Mouse (Mus musculus) heart, postnatal 0 days (tissue): Measurements from ENCODE around the gene Ccdc12. TPM values are rescaled to one million over a fixed set of nuclear protein-coding genes. Genes with fewer than 3 reads are reported as not detected.

Experiments
- ATAC-seq: fragments of 200-750 bp; cut with Nextera tagmentation; 2 replicates; pipeline ENCODE4 v1.8.0; 2017; ENCODE audit warnings: low read depth, moderate number of reproducible peaks, moderate library complexity; ENCODE audit not compliant: insufficient read depth
- DNase-seq: peaks from one replicate; pipeline ENCODE4 v3.0.0-alpha.2; 2016; ENCODE audit warnings: low spot score
- H3K27ac ChIP-seq: fragments of 300-500 bp; sonication (generic); 2 replicates; pipeline ENCODE4 v1.5.1; 2014; ENCODE audit warnings: low read depth, mild to moderate bottlenecking
- H3K27me3 ChIP-seq: fragments of 300-500 bp; sonication (generic); 2 replicates; pipeline ENCODE4 v1.6.1; 2014; ENCODE audit warnings: low read length, mixed read lengths; ENCODE audit not compliant: control insufficient read depth, insufficient read depth
- H3K36me3 ChIP-seq: fragments of 300-500 bp; sonication (generic); replicated peaks from 2 replicates; pipeline ENCODE4 v1.6.1; 2014; ENCODE audit warnings: low read length, mixed read lengths; ENCODE audit not compliant: control insufficient read depth, insufficient read depth
- H3K4me1 ChIP-seq: fragments of 300-500 bp; sonication (generic); 2 replicates; pipeline ENCODE4 v1.6.1; 2014; ENCODE audit warnings: antibody characterized with exemption; ENCODE audit not compliant: control insufficient read depth, insufficient read depth
- H3K4me2 ChIP-seq: fragments of 300-500 bp; sonication (generic); 2 replicates; pipeline ENCODE4 v1.6.1; 2014; ENCODE audit warnings: low read depth, mild to moderate bottlenecking, low read length, moderate library complexity
- H3K4me3 ChIP-seq: fragments of 300-500 bp; sonication (generic); 2 replicates; pipeline ENCODE4 v1.5.1; 2014; ENCODE audit warnings: low read depth, low read length
- H3K9ac ChIP-seq: fragments of 300-500 bp; sonication (generic); replicated peaks from 2 replicates; pipeline ENCODE4 v1.6.1; 2014; ENCODE audit warnings: low read depth, low read length, mixed read lengths
- H3K9me3 ChIP-seq: fragments of 300-500 bp; sonication (generic); replicated peaks from 2 replicates; pipeline ENCODE4 v1.6.1; 2016; ENCODE audit warnings: low read length; ENCODE audit not compliant: control insufficient read depth
- CTCF ChIP-seq: IDR thresholded peaks from 2 replicates; pipeline ENCODE4 v1.5.1; 2016; ENCODE audit warnings: antibody characterized with exemption, control low read depth, low read depth
- EP300 ChIP-seq: IDR thresholded peaks from 2 replicates; pipeline ENCODE4 v1.6.1; 2016; ENCODE audit warnings: antibody characterized with exemption, low read depth
- WGBS: fragments of 180-500 bp; shearing (Covaris S2); extraction: QIAGEN DNeasy Blood & Tissue Kit; methylation state at CpG from one replicate; pipeline ENCODE4 v1.1.7; 2014; 5-methylcytosine and 5-hydroxymethylcytosine counted together
- polyA plus RNA-seq: library from polyadenylated mRNA; unstranded; fragments of >200 nt; fragmentation: Nextera tagmentation; extraction: Ambion mirVana; gene quantifications from 2 replicates; pipeline ENCODE4 v1.2.1, GENCODE M21; 2015
- total RNA-seq: library from RNA; depleted of rRNA; stranded (reverse); fragments of >200 nt; gene quantifications from 2 replicates; pipeline ENCODE4 v1.2.3, GENCODE M21; 2014; ENCODE audit warnings: low replicate concordance

The Ccdc12 gene
- total and polyA plus RNA-seq, 2 experiments from 2014 or later = 95.9 to 143 TPM

- DNase-seq (peak; percentile 95), ATAC-seq (peak; percentile 83)
- Histone ChIP-seq H3K4me2 (peak overlapping the region; percentile 45), H3K27ac (peak overlapping the region; percentile 97), H3K27me3 (no peaks in the 10 kb centered on the region), H3K4me3 (peak overlapping the region; percentile 5; the same call in 1 of the 2 replicates), H3K9me3 (no peaks in the 10 kb centered on the region), H3K9ac (peak overlapping the region; percentile 18; the same call in 1 of the 2 replicates), H3K4me1 (peaks cover 47% of the 10 kb centered on the region), H3K36me3 (no peaks in the 10 kb centered on the region)
- peak; percentile 70; the same call in 1 of the 2 replicates for TF ChIP-seq EP300
- no peak for TF ChIP-seq CTCF
- WGBS = 12% methylated on average over 6 of the region's 6 CpGs
Observed at GRCm38 (mm10) chr9:110684100-110684831, 28.0 kb downstream of the Ccdc12 start.

GRCm38 (mm10) chr9:110685187-110685586, 28.9 kb downstream of the Ccdc12 start:
- no peak overlapping the region for H3K9ac ChIP-seq
- no peaks in the 10 kb centered on the region for H3K36me3 ChIP-seq
- no peaks in the 10 kb centered on the region for H3K9me3 ChIP-seq
- H3K4me3 ChIP-seq = no peak overlapping the region
- peaks cover 52% of the 10 kb centered on the region for H3K4me1 ChIP-seq
- DNase-seq (no peak), ATAC-seq (no peak)
- H3K27ac ChIP-seq = peak overlapping the region; percentile 97
- no peak overlapping the region for H3K4me2 ChIP-seq
- TF ChIP-seq CTCF (no peak), EP300 (no peak)
- WGBS = 78% methylated on average over 8 of the region's 8 CpGs
- no peaks in the 10 kb centered on the region for H3K27me3 ChIP-seq

- Histone ChIP-seq H3K4me3 (no peak overlapping the region), H3K4me2 (no peak overlapping the region), H3K4me1 (peaks cover 52% of the 10 kb centered on the region), H3K9ac (no peak overlapping the region), H3K9me3 (no peaks in the 10 kb centered on the region), H3K27me3 (no peaks in the 10 kb centered on the region), H3K27ac (peak overlapping the region; percentile 97), H3K36me3 (no peaks in the 10 kb centered on the region)
- TF ChIP-seq CTCF (no peak), EP300 (no peak)
- DNase-seq = no peak
- 61% methylated on average over 5 of the region's 5 CpGs for WGBS
- no peak for ATAC-seq
Observed at GRCm38 (mm10) chr9:110685591-110685990, 29.3 kb downstream of the Ccdc12 start.

- Histone ChIP-seq H3K36me3 (no peaks in the 10 kb centered on the region), H3K27ac (peak overlapping the region; percentile 97), H3K27me3 (no peaks in the 10 kb centered on the region), H3K4me3 (no peak overlapping the region), H3K9me3 (no peaks in the 10 kb centered on the region), H3K9ac (no peak overlapping the region), H3K4me1 (peaks cover 52% of the 10 kb centered on the region), H3K4me2 (no peak overlapping the region)
- ATAC-seq (no peak), DNase-seq (no peak)
- TF ChIP-seq EP300 (no peak), CTCF (no peak)
- 51% methylated on average over 3 of the region's 3 CpGs for WGBS
Observed at GRCm38 (mm10) chr9:110686472-110686871, 30.2 kb downstream of the Ccdc12 start.

GRCm38 (mm10) chr9:110687061-110687460, 30.8 kb downstream of the Ccdc12 start:
- H3K36me3 ChIP-seq = no peaks in the 10 kb centered on the region
- WGBS = 67% methylated on average over 5 of the region's 5 CpGs
- no peak overlapping the region for H3K27ac ChIP-seq

More at GRCm38 (mm10) chr9:110687061-110687460, 30.8 kb downstream of the Ccdc12 start:
- TF ChIP-seq CTCF = no peak
- no peak for TF ChIP-seq EP300
- H3K27me3 ChIP-seq = no peaks in the 10 kb centered on the region
- DNase-seq = no peak
- peaks cover 48% of the 10 kb centered on the region for H3K4me1 ChIP-seq
- H3K4me3 ChIP-seq = no peak overlapping the region
- no peak overlapping the region for H3K9ac ChIP-seq
- no peak for ATAC-seq
- no peaks in the 10 kb centered on the region for H3K9me3 ChIP-seq
- no peak overlapping the region for H3K4me2 ChIP-seq
